Mouse (Mus musculus) adrenal gland, postnatal 14 days (tissue): ENCODE measurements around the gene Baz1b. TPM values are rescaled to one million over a fixed set of nuclear protein-coding genes. Genes with fewer than 3 reads are reported as not detected.

Experiments
- DNase-seq: peaks from one replicate; pipeline ENCODE4 v3.0.0; 2021; ENCODE audit warnings: mixed read lengths
- microRNA-seq, 2 experiments: library from miRNA; unstranded; fragments of <30 nt; microRNA quantifications; one replicate each; pipeline ENCODE4 v1.2.0; 2021
- total RNA-seq: library from RNA; stranded (reverse); gene quantifications from 2 replicates; pipeline ENCODE4 v1.2.3, GENCODE M21; 2021

Gene Baz1b
- total RNA-seq, 1 experiment from 2014 or later: 87.4 TPM

- DNase-seq: no peak
These were observed 84.6 kb downstream of the Baz1b start for GRCm38 (mm10) chr5:135271563-135272165.

GRCm38 (mm10) chr5:135274663-135275396 lies 87.8 kb downstream of the Baz1b start:
- no peak for DNase-seq

GRCm38 (mm10) chr5:135276597-135276996 lies 89.5 kb downstream of the Baz1b start:
- no peak for DNase-seq

GRCm38 (mm10) chr5:135280226-135280625 lies 93.2 kb downstream of the Baz1b start:
- no peak for DNase-seq

- DNase-seq: no peak
These were observed 98.1 kb downstream of the Baz1b start for GRCm38 (mm10) chr5:135285211-135285610.

GRCm38 (mm10) chr5:135286185-135286584 lies 99.1 kb downstream of the Baz1b start:
- peak; percentile 91 for DNase-seq

GRCm38 (mm10) chr5:135286926-135287325 lies 99.9 kb downstream of the Baz1b start:
- no peak for DNase-seq

GRCm38 (mm10) chr5:135290703-135291102 lies 103.6 kb downstream of the Baz1b start:
- no peak for DNase-seq

GRCm38 (mm10) chr5:135291193-135291592 lies 104.1 kb downstream of the Baz1b start:
- DNase-seq: no peak

- DNase-seq: no peak
These were observed 104.9 kb downstream of the Baz1b start for GRCm38 (mm10) chr5:135292001-135292400.

Small RNA genes lying within 50 kb of the gene (microRNA-seq; reads per million reads assigned to microRNA genes)
- gene Gm25315: 0 reads per million in 2 experiments

Other genes with a start within 250 kb of the Baz1b start
- not detected in 2 replicates for gene Cldn4, start 240.3 kb upstream of the Baz1b start, total RNA-seq
- 0.90 and 9.0 TPM in 2 replicates for gene Cldn3, start 201.1 kb upstream of the Baz1b start, total RNA-seq
- 66.7 and 68.5 TPM in 2 replicates for gene Abhd11, start 178.1 kb upstream of the Baz1b start, total RNA-seq
- 5.9 and 10.9 TPM in 2 replicates for gene Stx1a, start 163.8 kb upstream of the Baz1b start, total RNA-seq
- gene Dnajc30, start 123.1 kb upstream of the Baz1b start, total RNA-seq: 24.5 and 26.2 TPM in 2 replicates
- gene Bud23, start 122.3 kb upstream of the Baz1b start, total RNA-seq: 45.6 and 51.3 TPM in 2 replicates
- gene Vps37d, start 109.0 kb upstream of the Baz1b start, total RNA-seq: 2.2 and 3.5 TPM in 2 replicates
- gene Mlxipl, start 97.4 kb upstream of the Baz1b start, total RNA-seq: 80.7 and 81.6 TPM in 2 replicates
- 26.5 and 26.6 TPM in 2 replicates for gene Tbl2, start 37.6 kb upstream of the Baz1b start, total RNA-seq
- gene Bcl7b, start 19.0 kb upstream of the Baz1b start, total RNA-seq: 53.3 and 57.9 TPM in 2 replicates
- 2.7 and 3.0 TPM in 2 replicates for gene Fzd9, start 64.0 kb downstream of the Baz1b start, total RNA-seq
- not detected in 2 replicates for gene Fkbp6, start 162.8 kb downstream of the Baz1b start, total RNA-seq
- gene Trim50, start 166.0 kb downstream of the Baz1b start, total RNA-seq: not detected in 2 replicates
- 15.7 and 22.7 TPM in 2 replicates for gene Nsun5, start 182.7 kb downstream of the Baz1b start, total RNA-seq
- gene Pom121, start 207.3 kb downstream of the Baz1b start, total RNA-seq: 26.0 and 28.2 TPM in 2 replicates